Comparison of ENCODE assay signal across 19 mouse cellular contexts in genomic region chr13:63083663-63084062, GRCm38 (mm10).
DNase-seq lines count a peak whose midpoint lies in the region; ATAC-seq and TF ChIP-seq lines count a peak whose summit lies in the region.
"Had no signal": no experiment of that assay in that cellular context is flagged by ENCODE, and none has a peak within 500 bp of the region (broad histone marks: within the 10 kb centered on the region; RNA-seq: fewer than 3 reads in every experiment).

No protein-coding gene starts in this region.

- H3K27ac ChIP-seq in intestine, embryonic 15.5 days: no peak overlapping the region
- H3K27ac ChIP-seq in intestine, postnatal 0 days (ENCODE audit: low read depth, low read length): no peak overlapping the region
- H3K27ac ChIP-seq in embryonic facial prominence, embryonic 12.5 days: peak overlapping the region; percentile 36; the same call in 1 of the 2 replicates
- H3K27ac ChIP-seq in limb, embryonic 10.5 days: 0 out of 2 replicates have a peak overlapping the region, but pooled peaks have one; percentile 12
- peak overlapping the region; percentile 69 for H3K27ac ChIP-seq in stomach, embryonic 16.5 days (ENCODE audit: low read length)
- no peak overlapping the region for H3K27ac ChIP-seq in midbrain, embryonic 13.5 days
- H3K27ac ChIP-seq: forebrain, embryonic 10.5 days; gastrocnemius, adult 2 months; hindbrain, embryonic 14.5 days had no signal

- DNase-seq in limb, embryonic 10.5 days (ENCODE audit: low spot score): no peak
- no peak for DNase-seq in adrenal gland, adult 8-10 months
- no peak for DNase-seq in kidney, adult 8-10 months
- DNase-seq: adrenal gland, postnatal 10 days; cerebellum, adult 11 months; cerebellum, adult 8-10 months; cerebellum, postnatal 25 days; gastrocnemius, adult 2 months; gastrocnemius, postnatal 25 days; heart, postnatal 10 days had no signal

- ATAC-seq in intestine, embryonic 15.5 days: peak; percentile 35
- no peak for ATAC-seq in intestine, postnatal 0 days
- ATAC-seq in embryonic facial prominence, embryonic 12.5 days (ENCODE audit: insufficient number of reproducible peaks, insufficient read depth, low FRiP score, low TSS enrichment): 0 out of 2 replicates have a peak, but pooled peaks have one; percentile 64
- ATAC-seq in stomach, embryonic 16.5 days (ENCODE audit: insufficient read depth, low FRiP score): no peak
- ATAC-seq in midbrain, embryonic 13.5 days: no peak
- ATAC-seq: forebrain, embryonic 14.5 days had no signal

- no peaks in the 10 kb centered on the region for H3K9me3 ChIP-seq in intestine, embryonic 15.5 days
- H3K9me3 ChIP-seq in intestine, postnatal 0 days (ENCODE audit: control insufficient read depth): no peaks in the 10 kb centered on the region
- no peaks in the 10 kb centered on the region for H3K9me3 ChIP-seq in embryonic facial prominence, embryonic 12.5 days
- no peaks in the 10 kb centered on the region for H3K9me3 ChIP-seq in limb, embryonic 10.5 days (replicated peaks)
- no peaks in the 10 kb centered on the region for H3K9me3 ChIP-seq in stomach, embryonic 16.5 days (replicated peaks; ENCODE audit: control insufficient read depth, low read length)
- H3K9me3 ChIP-seq in midbrain, embryonic 13.5 days: no peaks in the 10 kb centered on the region
- H3K9me3 ChIP-seq: forebrain, embryonic 10.5 days had no signal

- H3K4me3 ChIP-seq in intestine, embryonic 15.5 days (replicated peaks): no peak overlapping the region
- H3K4me3 ChIP-seq in intestine, postnatal 0 days (ENCODE audit: low read depth, low read length): no peak overlapping the region
- no peak overlapping the region for H3K4me3 ChIP-seq in embryonic facial prominence, embryonic 12.5 days
- no peak overlapping the region for H3K4me3 ChIP-seq in limb, embryonic 10.5 days
- H3K4me3 ChIP-seq in stomach, embryonic 16.5 days (replicated peaks; ENCODE audit: low read length): no peak overlapping the region
- no peak overlapping the region for H3K4me3 ChIP-seq in midbrain, embryonic 13.5 days (replicated peaks)
- H3K4me3 ChIP-seq: erythroblast, embryonic 14.5 days; forebrain, embryonic 10.5 days; gastrocnemius, adult 2 months had no signal

- H3K4me2 ChIP-seq in intestine, embryonic 15.5 days (replicated peaks): no peak overlapping the region
- H3K4me2 ChIP-seq in intestine, postnatal 0 days (replicated peaks; ENCODE audit: low read depth): no peak overlapping the region
- no peak overlapping the region for H3K4me2 ChIP-seq in embryonic facial prominence, embryonic 12.5 days (replicated peaks)
- no peak overlapping the region for H3K4me2 ChIP-seq in stomach, embryonic 16.5 days (ENCODE audit: low read depth, low read length)
- no peak overlapping the region for H3K4me2 ChIP-seq in midbrain, embryonic 13.5 days (replicated peaks)
- H3K4me2 ChIP-seq: hindbrain, embryonic 14.5 days had no signal

- TF ChIP-seq CTCF in intestine, postnatal 0 days (IDR thresholded peaks at IDR 0.05; ENCODE audit: low read depth): no peak

- no peak overlapping the region for H3K9ac ChIP-seq in intestine, embryonic 15.5 days
- H3K9ac ChIP-seq in intestine, postnatal 0 days (ENCODE audit: low read depth, low read length): no peak overlapping the region
- H3K9ac ChIP-seq in embryonic facial prominence, embryonic 12.5 days: no peak overlapping the region
- 0 out of 2 replicates have a peak overlapping the region, but pooled peaks have one; percentile 17 for H3K9ac ChIP-seq in stomach, embryonic 16.5 days (ENCODE audit: low read length)
- no peak overlapping the region for H3K9ac ChIP-seq in midbrain, embryonic 13.5 days (replicated peaks)
- H3K9ac ChIP-seq: hindbrain, embryonic 14.5 days had no signal

- WGBS in intestine, embryonic 15.5 days: 77% methylated on average over 8 of the region's 8 CpGs
- WGBS in intestine, postnatal 0 days: 82% methylated on average over 8 of the region's 8 CpGs
- 70% methylated on average over 8 of the region's 8 CpGs for WGBS in embryonic facial prominence, embryonic 12.5 days
- 65% methylated on average over 8 of the region's 8 CpGs for WGBS in limb, embryonic 10.5 days
- 77% methylated on average over 8 of the region's 8 CpGs for WGBS in stomach, embryonic 16.5 days
- WGBS in midbrain, embryonic 13.5 days: 74% methylated on average over 8 of the region's 8 CpGs

- no peaks in the 10 kb centered on the region for H3K27me3 ChIP-seq in intestine, embryonic 15.5 days (replicated peaks)
- H3K27me3 ChIP-seq in intestine, postnatal 0 days (replicated peaks; ENCODE audit: control insufficient read depth, insufficient read depth, low read length): no peaks in the 10 kb centered on the region
- H3K27me3 ChIP-seq in embryonic facial prominence, embryonic 12.5 days: no peaks in the 10 kb centered on the region
- H3K27me3 ChIP-seq in limb, embryonic 10.5 days (ENCODE audit: low read depth, poor library complexity, severe bottlenecking): no peaks in the 10 kb centered on the region
- H3K27me3 ChIP-seq in stomach, embryonic 16.5 days (ENCODE audit: control insufficient read depth, insufficient read depth, low read length): no peaks in the 10 kb centered on the region
- no peaks in the 10 kb centered on the region for H3K27me3 ChIP-seq in midbrain, embryonic 13.5 days

- H3K36me3 ChIP-seq in intestine, embryonic 15.5 days: no peaks in the 10 kb centered on the region
- H3K36me3 ChIP-seq in intestine, postnatal 0 days (ENCODE audit: control insufficient read depth, insufficient read depth): no peaks in the 10 kb centered on the region
- no peaks in the 10 kb centered on the region for H3K36me3 ChIP-seq in embryonic facial prominence, embryonic 12.5 days
- H3K36me3 ChIP-seq in limb, embryonic 10.5 days: no peaks in the 10 kb centered on the region
- no peaks in the 10 kb centered on the region for H3K36me3 ChIP-seq in stomach, embryonic 16.5 days (ENCODE audit: control insufficient read depth, insufficient read depth, low read length)
- H3K36me3 ChIP-seq in midbrain, embryonic 13.5 days: no peaks in the 10 kb centered on the region
- H3K36me3 ChIP-seq: forebrain, embryonic 10.5 days had no signal

- peaks cover 5% of the 10 kb centered on the region; the same call in 1 of the 2 replicates for H3K4me1 ChIP-seq in intestine, embryonic 15.5 days (replicated peaks)
- H3K4me1 ChIP-seq in intestine, postnatal 0 days (replicated peaks; ENCODE audit: control insufficient read depth, insufficient read depth, low read length): no peaks in the 10 kb centered on the region
- peaks cover 13% of the 10 kb centered on the region; the same call in 1 of the 2 replicates for H3K4me1 ChIP-seq in embryonic facial prominence, embryonic 12.5 days
- peaks cover 7% of the 10 kb centered on the region for H3K4me1 ChIP-seq in limb, embryonic 10.5 days
- peaks cover 6% of the 10 kb centered on the region; the same call in 1 of the 2 replicates for H3K4me1 ChIP-seq in stomach, embryonic 16.5 days (ENCODE audit: control insufficient read depth, insufficient read depth, low read length)
- no peaks in the 10 kb centered on the region for H3K4me1 ChIP-seq in midbrain, embryonic 13.5 days (replicated peaks)

Comparison
In these comparisons a context has a peak if more than half of its experiments do, and no peak if none do; other contexts are left out.
1. ATAC-seq: peak in intestine, embryonic 15.5 days (single experiment) and embryonic facial prominence, embryonic 12.5 days (single experiment); none in intestine, postnatal 0 days (single experiment), stomach, embryonic 16.5 days (single experiment) and midbrain, embryonic 13.5 days (single experiment).
2. H3K27ac ChIP-seq: peak in embryonic facial prominence, embryonic 12.5 days (single experiment), limb, embryonic 10.5 days (single experiment) and stomach, embryonic 16.5 days (single experiment); none in intestine, embryonic 15.5 days (single experiment), intestine, postnatal 0 days (single experiment) and midbrain, embryonic 13.5 days (single experiment).